Mouse (Mus musculus) T-helper 17 cell (primary cell): Measurements from ENCODE around the gene Wdr74.

Source experiments
- in situ Hi-C, 2 experiments: fragments of 300-600 bp; cut with MboI, MseI; formaldehyde crosslinking; loops; 1 replicate in 1 of 2; 2 replicates in 1 of 2; pipeline ENCODE4 v1.15.1; 2025; ENCODE audit warnings: high pct_unique_total_duplicates in 2 of 2

The Wdr74 gene

GRCm38 (mm10) chr19:8738911-8739310 lies 3.3 kb downstream of the Wdr74 start:
- in situ Hi-C loops = no loop called here

GRCm38 (mm10) chr19:8739646-8740045 lies 4.0 kb downstream of the Wdr74 start:
- in situ Hi-C loops = no loop called here

GRCm38 (mm10) chr19:8740603-8741002 lies 5.0 kb downstream of the Wdr74 start, which contains the start of gene 1700092M07Rik:
Gene 1700092M07Rik (plus strand): TSS chr19:8740718.
- in situ Hi-C loops = no loop called here

- in situ Hi-C loops = no loop called here
Observed at GRCm38 (mm10) chr19:8741243-8741869, 5.7 kb downstream of the Wdr74 start, which contains the start of gene Stx5a. Gene Stx5a (plus strand): TSS chr19:8741413.

GRCm38 (mm10) chr19:8742176-8742575 lies 6.5 kb downstream of the Wdr74 start:
- in situ Hi-C loops = no loop called here

GRCm38 (mm10) chr19:8745382-8745781 lies 9.8 kb downstream of the Wdr74 start:
- in situ Hi-C loops = loop anchor here in 1 of 2 experiments (5.0 kb wide), 1 partner anchor 67 kb away; no protein-coding TSS in a partner anchor

- in situ Hi-C loops = loop anchor here in 1 of 2 experiments (5.0 kb wide), 1 partner anchor 65 kb away; no protein-coding TSS in a partner anchor
Observed at GRCm38 (mm10) chr19:8747368-8747767, 11.7 kb downstream of the Wdr74 start.

- in situ Hi-C loops = no loop called here
Observed at GRCm38 (mm10) chr19:8755652-8756051, 20.0 kb downstream of the Wdr74 start.

- in situ Hi-C loops = no loop called here
Observed at GRCm38 (mm10) chr19:8756635-8757387, 21.2 kb downstream of the Wdr74 start, which contains the start of gene Nxf1. Gene Nxf1 (plus strand): TSS chr19:8757073.

- in situ Hi-C loops = no loop called here
Observed at GRCm38 (mm10) chr19:8757471-8757998, 21.9 kb downstream of the Wdr74 start.

GRCm38 (mm10) chr19:8758899-8759298 lies 23.3 kb downstream of the Wdr74 start:
- in situ Hi-C loops = no loop called here

- in situ Hi-C loops = no loop called here
Observed at GRCm38 (mm10) chr19:8760757-8761156, 25.1 kb downstream of the Wdr74 start.

- in situ Hi-C loops = no loop called here
Observed at GRCm38 (mm10) chr19:8763276-8763675, 27.6 kb downstream of the Wdr74 start.

GRCm38 (mm10) chr19:8765562-8765961 lies 29.9 kb downstream of the Wdr74 start:
- in situ Hi-C loops = no loop called here

GRCm38 (mm10) chr19:8770567-8771270 lies 35.1 kb downstream of the Wdr74 start, which contains the start of gene Tmem223:
Gene Tmem223 (plus strand): TSS chr19:8770996.
- in situ Hi-C loops = no loop called here

- in situ Hi-C loops = no loop called here
Observed at GRCm38 (mm10) chr19:8772996-8773395, 37.4 kb downstream of the Wdr74 start.

GRCm38 (mm10) chr19:8773409-8773808 lies 37.8 kb downstream of the Wdr74 start:
- in situ Hi-C loops = no loop called here

GRCm38 (mm10) chr19:8774086-8774835 lies 38.6 kb downstream of the Wdr74 start, which contains the start of gene Tmem179b:
Gene Tmem179b (minus strand): TSS chr19:8774467.
- in situ Hi-C loops = no loop called here

- in situ Hi-C loops = no loop called here
Observed at GRCm38 (mm10) chr19:8774951-8775421, 39.4 kb downstream of the Wdr74 start.

- in situ Hi-C loops = no loop called here
Observed at GRCm38 (mm10) chr19:8786008-8786781, 50.6 kb downstream of the Wdr74 start, which contains the start of gene Taf6l. Gene Taf6l (minus strand): TSS chr19:8786417.
